Mouse (Mus musculus): ENCODE measurements around the gene Cdk5rap2. TPM values are rescaled to one million over a fixed set of nuclear protein-coding genes. Genes with fewer than 3 reads are reported as not detected.

The Cdk5rap2 gene
- polyA plus RNA-seq, 1 experiment from 2014 or later: 7.2 TPM

GRCm38 (mm10) chr4:70227667-70228066 is 182.6 kb downstream of the Cdk5rap2 start:
- no peak overlapping the region for H3K4me2 ChIP-seq
- H3K9ac ChIP-seq: no peak overlapping the region
- no peaks in the 10 kb centered on the region for H3K9me3 ChIP-seq (replicated peaks)
- ATAC-seq (replicated peaks; ENCODE audit: insufficient number of reproducible peaks, insufficient read depth, low FRiP score, low read depth): no peak
- no peaks in the 10 kb centered on the region for H3K27me3 ChIP-seq
- no peak overlapping the region for H3K4me3 ChIP-seq
- no peaks in the 10 kb centered on the region for H3K4me1 ChIP-seq (replicated peaks)
- H3K36me3 ChIP-seq: peaks cover 22% of the 10 kb centered on the region
- no peak overlapping the region for H3K27ac ChIP-seq
- 51% methylated on average over 3 of the region's 3 CpGs for WGBS

GRCm38 (mm10) chr4:70224503-70224902 is 185.7 kb downstream of the Cdk5rap2 start:
- 66% methylated on average over 2 of the region's 2 CpGs for WGBS
- Histone ChIP-seq H3K9ac (no peak overlapping the region), H3K4me1 (replicated peaks) (peaks cover 19% of the 10 kb centered on the region), H3K36me3 (peaks cover 22% of the 10 kb centered on the region), H3K9me3 (replicated peaks) (no peaks in the 10 kb centered on the region), H3K4me3 (no peak overlapping the region), H3K27me3 (no peaks in the 10 kb centered on the region), H3K27ac (no peak overlapping the region), H3K4me2 (no peak overlapping the region)
- no peak for ATAC-seq (replicated peaks; ENCODE audit: insufficient number of reproducible peaks, insufficient read depth, low FRiP score, low read depth)

GRCm38 (mm10) chr4:70221878-70222277 is 188.4 kb downstream of the Cdk5rap2 start:
- no peaks in the 10 kb centered on the region for H3K9me3 ChIP-seq (replicated peaks)
- H3K36me3 ChIP-seq: peaks cover 17% of the 10 kb centered on the region; the same call in 1 of the 2 replicates
- 58% methylated on average over 3 of the region's 3 CpGs for WGBS
- H3K27me3 ChIP-seq: no peaks in the 10 kb centered on the region
- H3K4me2 ChIP-seq: no peak overlapping the region
- peaks cover 19% of the 10 kb centered on the region for H3K4me1 ChIP-seq (replicated peaks)
- ATAC-seq (replicated peaks; ENCODE audit: insufficient number of reproducible peaks, insufficient read depth, low FRiP score, low read depth): no peak
- no peak overlapping the region for H3K4me3 ChIP-seq
- H3K9ac ChIP-seq: no peak overlapping the region
- H3K27ac ChIP-seq: no peak overlapping the region

GRCm38 (mm10) chr4:70221370-70221769 is 188.9 kb downstream of the Cdk5rap2 start:
- no peaks in the 10 kb centered on the region for H3K27me3 ChIP-seq
- WGBS: 75% methylated on average over 1 of the region's 1 CpGs

GRCm38 (mm10) chr4:70220277-70221180 is 189.7 kb downstream of the Cdk5rap2 start:
- peaks cover 19% of the 10 kb centered on the region for H3K4me1 ChIP-seq (replicated peaks)
- H3K36me3 ChIP-seq: peaks cover 14% of the 10 kb centered on the region; the same call in 1 of the 2 replicates
- H3K4me3 ChIP-seq: no peak overlapping the region
- no peak overlapping the region for H3K9ac ChIP-seq
- ATAC-seq (replicated peaks; ENCODE audit: insufficient number of reproducible peaks, insufficient read depth, low FRiP score, low read depth): peak; percentile 57
- 54% methylated on average over 10 of the region's 10 CpGs for WGBS
- no peak overlapping the region for H3K4me2 ChIP-seq
- no peaks in the 10 kb centered on the region for H3K27me3 ChIP-seq
- peak overlapping the region; percentile 16; the same call in 1 of the 2 replicates for H3K27ac ChIP-seq
- no peaks in the 10 kb centered on the region for H3K9me3 ChIP-seq (replicated peaks)

More at GRCm38 (mm10) chr4:70221370-70221769, 188.9 kb downstream of the Cdk5rap2 start:
- no peak for ATAC-seq (replicated peaks; ENCODE audit: insufficient number of reproducible peaks, insufficient read depth, low FRiP score, low read depth)
- Histone ChIP-seq H3K27ac (no peak overlapping the region), H3K4me1 (replicated peaks) (peaks cover 19% of the 10 kb centered on the region), H3K4me2 (no peak overlapping the region), H3K36me3 (peaks cover 17% of the 10 kb centered on the region; the same call in 1 of the 2 replicates), H3K9me3 (replicated peaks) (no peaks in the 10 kb centered on the region), H3K9ac (no peak overlapping the region), H3K4me3 (no peak overlapping the region)

- no peak overlapping the region for H3K9ac ChIP-seq
- no peak for ATAC-seq (replicated peaks; ENCODE audit: insufficient number of reproducible peaks, insufficient read depth, low FRiP score, low read depth)
- no peak overlapping the region for H3K4me2 ChIP-seq
- H3K36me3 ChIP-seq: peaks cover 13% of the 10 kb centered on the region; the same call in 1 of the 2 replicates
- no peaks in the 10 kb centered on the region for H3K27me3 ChIP-seq
- no peaks in the 10 kb centered on the region for H3K9me3 ChIP-seq (replicated peaks)
- H3K4me3 ChIP-seq: no peak overlapping the region
- peak overlapping the region; percentile 16; the same call in 1 of the 2 replicates for H3K27ac ChIP-seq
- WGBS: 75% methylated on average over 4 of the region's 4 CpGs
- peaks cover 19% of the 10 kb centered on the region for H3K4me1 ChIP-seq (replicated peaks)
These were observed 190.5 kb downstream of the Cdk5rap2 start for GRCm38 (mm10) chr4:70219776-70220175.

- Histone ChIP-seq H3K36me3 (no peaks in the 10 kb centered on the region), H3K4me3 (no peak overlapping the region), H3K27ac (no peak overlapping the region), H3K4me2 (no peak overlapping the region), H3K4me1 (replicated peaks) (no peaks in the 10 kb centered on the region), H3K9ac (no peak overlapping the region), H3K9me3 (replicated peaks) (no peaks in the 10 kb centered on the region), H3K27me3 (no peaks in the 10 kb centered on the region)
- WGBS: 85% methylated on average over 2 of the region's 2 CpGs
- no peak for ATAC-seq (replicated peaks; ENCODE audit: insufficient number of reproducible peaks, insufficient read depth, low FRiP score, low read depth)
These were observed 224.3 kb downstream of the Cdk5rap2 start for GRCm38 (mm10) chr4:70185971-70186370.

Other genes with a start within 250 kb of the Cdk5rap2 start
- 3.5 and 5.5 TPM in 2 replicates for gene Megf9, start 124.6 kb upstream of the Cdk5rap2 start, polyA plus RNA-seq (2015; fragmentation: Nextera tagmentation; extraction: Ambion mirVana)

All from heart, embryonic 15.5 days (tissue).